Mouse (Mus musculus): ENCODE measurements around the gene Gm3278. TPM values are rescaled to one million over a fixed set of nuclear protein-coding genes. Genes with fewer than 3 reads are reported as not detected.
"Not testable (repeated sequence)": the region's sequence is repeated elsewhere in the genome, so short reads cannot be mapped to it uniquely, and the experiment has no call there.

Gene Gm3278
- not detected in 2 replicates for total RNA-seq (2017)

- ATAC-seq (replicated peaks in 1 of 2; ENCODE audit: insufficient read depth in 1 of 2, low FRiP score in 2 of 2, low TSS enrichment in 1 of 2, low read depth in 1 of 2, poor library complexity in 2 of 2, severe bottlenecking in 2 of 2): not testable (repeated sequence)
Measured at GRCm38 (mm10) chr14:4892116-4892515, at the start of gene Gm3278. TSS of gene Gm3278 (plus strand) at chr14:4892416.

GRCm38 (mm10) chr14:4855299-4855980 is 36.8 kb upstream of the Gm3278 start, which contains the start of gene Gm3264:
TSS of gene Gm3264 (plus strand) at chr14:4855576.
- ATAC-seq (replicated peaks in 1 of 2; ENCODE audit: insufficient read depth in 1 of 2, low FRiP score in 2 of 2, low TSS enrichment in 1 of 2, low read depth in 1 of 2, poor library complexity in 2 of 2, severe bottlenecking in 2 of 2): not testable (repeated sequence)

Other genes starting within 250 kb of the Gm3278 start
- gene Gm3239, start 228.2 kb upstream of the Gm3278 start, total RNA-seq (2017): not detected in 2 replicates
- not detected in 2 replicates for gene Gm7876, start 183.2 kb upstream of the Gm3278 start, total RNA-seq (2017)
- gene Gm3252, start 165.6 kb upstream of the Gm3278 start, total RNA-seq (2017): not detected in 2 replicates
- gene Gm9602, start 116.1 kb upstream of the Gm3278 start, total RNA-seq (2017): not detected in 2 replicates
- gene Gm3269, start 54.3 kb upstream of the Gm3278 start, total RNA-seq (2017): not detected in 2 replicates
- not detected in 2 replicates for gene Gm3264, start 36.8 kb upstream of the Gm3278 start, total RNA-seq (2017)
- not detected in 2 replicates for gene Gm8297, start 91.5 kb downstream of the Gm3278 start, total RNA-seq (2017)
- gene Gm3298, start 123.5 kb downstream of the Gm3278 start, total RNA-seq (2017): not detected in 2 replicates
- not detected in 2 replicates for gene 4930555G01Rik, start 158.2 kb downstream of the Gm3278 start, total RNA-seq (2017)
- not detected in 2 replicates for gene Gm8281, start 178.6 kb downstream of the Gm3278 start, total RNA-seq (2017)
- gene Gm8279, start 239.1 kb downstream of the Gm3278 start, total RNA-seq (2017): not detected in 2 replicates

Data from hematopoietic stem cell, adult 5-6 weeks (primary cell).